Mouse (Mus musculus) kidney, embryonic 14.5 days (tissue): ENCODE results near the gene Cmss1. TPM values are rescaled to one million over a fixed set of nuclear protein-coding genes. Genes with fewer than 3 reads are reported as not detected.
A peak's percentile ranks its signal among the peaks of the same experiment; 100 is the strongest.

Source experiments
- ATAC-seq: fragments of 200-750 bp; cut with Nextera tagmentation; 2 replicates; pipeline ENCODE4 v1.8.0; 2017; ENCODE audit warnings: moderate number of reproducible peaks, mild to moderate bottlenecking, moderate TSS enrichment, moderate library complexity; ENCODE audit not compliant: low FRiP score, low TSS enrichment
- H3K27ac ChIP-seq: fragments of 300-500 bp; sonication (generic); 2 replicates; pipeline ENCODE4 v1.5.1; 2014; ENCODE audit warnings: low read depth, mild to moderate bottlenecking, low read length, moderate library complexity, mixed read lengths
- H3K27me3 ChIP-seq: fragments of 300-500 bp; sonication (generic); 2 replicates; pipeline ENCODE4 v1.6.1; 2014; ENCODE audit warnings: mild to moderate bottlenecking, low read length; ENCODE audit not compliant: control insufficient read depth, insufficient read depth
- H3K36me3 ChIP-seq: fragments of 300-500 bp; sonication (generic); 2 replicates; pipeline ENCODE4 v1.6.1; 2014; ENCODE audit warnings: low read length, mixed read lengths; ENCODE audit not compliant: control insufficient read depth, insufficient read depth
- H3K4me1 ChIP-seq: fragments of 300-500 bp; sonication (generic); 2 replicates; pipeline ENCODE4 v1.6.1; 2014; ENCODE audit warnings: low read length, mixed read lengths; ENCODE audit not compliant: control insufficient read depth, insufficient read depth
- H3K4me2 ChIP-seq: fragments of 300-500 bp; sonication (generic); replicated peaks from 2 replicates; pipeline ENCODE4 v1.6.1; 2014; ENCODE audit warnings: low read depth, mild to moderate bottlenecking, low read length
- H3K4me3 ChIP-seq: fragments of 300-500 bp; sonication (generic); 2 replicates; pipeline ENCODE4 v1.5.1; 2014; ENCODE audit warnings: mild to moderate bottlenecking, low read length
- H3K9ac ChIP-seq: fragments of 300-500 bp; sonication (generic); 2 replicates; pipeline ENCODE4 v1.6.1; 2014; ENCODE audit warnings: low read depth, mild to moderate bottlenecking, low read length, moderate library complexity
- H3K9me3 ChIP-seq: fragments of 300-500 bp; sonication (generic); 2 replicates; pipeline ENCODE4 v1.6.1; 2016; ENCODE audit warnings: low read length; ENCODE audit not compliant: control insufficient read depth
- WGBS: fragments of 180-500 bp; shearing (Covaris S2); extraction: QIAGEN DNeasy Blood & Tissue Kit; methylation state at CpG from one replicate; pipeline ENCODE4 v1.1.7; 2014; 5-methylcytosine and 5-hydroxymethylcytosine counted together
- polyA plus RNA-seq: library from polyadenylated mRNA; unstranded; fragments of >200 nt; fragmentation: Nextera tagmentation; extraction: Ambion mirVana; gene quantifications from 2 replicates; pipeline ENCODE4 v1.2.1, GENCODE M21; 2014

Cmss1 gene
- polyA plus RNA-seq, 1 experiment from 2014 or later, result 63.4 TPM

GRCm38 (mm10) chr16:57417017-57417416 lies 189.6 kb downstream of the Cmss1 start:
- Histone ChIP-seq H3K27me3 (no peaks in the 10 kb centered on the region), H3K4me2 (no peak overlapping the region), H3K27ac (no peak overlapping the region), H3K9me3 (no peaks in the 10 kb centered on the region; the same call in 1 of the 2 replicates), H3K9ac (no peak overlapping the region), H3K36me3 (no peaks in the 10 kb centered on the region), H3K4me1 (peaks cover 10% of the 10 kb centered on the region; the same call in 1 of the 2 replicates), H3K4me3 (no peak overlapping the region)
- 81% methylated on average over 9 of the region's 9 CpGs for WGBS
- ATAC-seq, result no peak

GRCm38 (mm10) chr16:57416049-57416448 lies 190.6 kb downstream of the Cmss1 start:
- Histone ChIP-seq H3K36me3 (no peaks in the 10 kb centered on the region), H3K4me3 (no peak overlapping the region), H3K4me1 (0 out of 2 replicates have a peak, but pooled peaks cover under 1% of the 10 kb centered on the region), H3K9me3 (no peaks in the 10 kb centered on the region; the same call in 1 of the 2 replicates), H3K27ac (no peak overlapping the region), H3K4me2 (no peak overlapping the region), H3K9ac (no peak overlapping the region), H3K27me3 (no peaks in the 10 kb centered on the region)
- ATAC-seq, result no peak
- WGBS, result 43% methylated on average over 2 of the region's 2 CpGs

GRCm38 (mm10) chr16:57412766-57413165 lies 193.9 kb downstream of the Cmss1 start:
- 41% methylated on average over 4 of the region's 4 CpGs for WGBS
- ATAC-seq, result no peak
- H3K4me1 ChIP-seq, result no peaks in the 10 kb centered on the region
- H3K27me3 ChIP-seq, result no peaks in the 10 kb centered on the region
- H3K4me2 ChIP-seq, result no peak overlapping the region
- H3K4me3 ChIP-seq, result no peak overlapping the region
- H3K9me3 ChIP-seq, result no peaks in the 10 kb centered on the region; the same call in 1 of the 2 replicates
- no peak overlapping the region for H3K27ac ChIP-seq
- no peaks in the 10 kb centered on the region for H3K36me3 ChIP-seq
- no peak overlapping the region for H3K9ac ChIP-seq

- 50% methylated on average over 5 of the region's 5 CpGs for WGBS
- Histone ChIP-seq H3K9me3 (no peaks in the 10 kb centered on the region), H3K27ac (no peak overlapping the region), H3K27me3 (no peaks in the 10 kb centered on the region), H3K4me2 (no peak overlapping the region), H3K9ac (no peak overlapping the region), H3K4me1 (0 out of 2 replicates have a peak, but pooled peaks cover 5% of the 10 kb centered on the region), H3K4me3 (no peak overlapping the region), H3K36me3 (no peaks in the 10 kb centered on the region)
- peak; percentile 60 for ATAC-seq
Observed at GRCm38 (mm10) chr16:57403825-57404224, 202.8 kb downstream of the Cmss1 start.

GRCm38 (mm10) chr16:57402910-57403309 lies 203.8 kb downstream of the Cmss1 start:
- 73% methylated on average over 4 of the region's 4 CpGs for WGBS
- no peak overlapping the region for H3K4me2 ChIP-seq
- 0 out of 2 replicates have a peak, but pooled peaks cover 5% of the 10 kb centered on the region for H3K4me1 ChIP-seq
- no peak overlapping the region for H3K9ac ChIP-seq
- H3K4me3 ChIP-seq, result no peak overlapping the region
- no peaks in the 10 kb centered on the region for H3K9me3 ChIP-seq
- H3K27me3 ChIP-seq, result no peaks in the 10 kb centered on the region
- no peaks in the 10 kb centered on the region for H3K36me3 ChIP-seq
- no peak for ATAC-seq
- no peak overlapping the region for H3K27ac ChIP-seq

- no peak overlapping the region for H3K4me2 ChIP-seq
- H3K27ac ChIP-seq, result peak overlapping the region; percentile 39; the same call in 1 of the 2 replicates
- H3K9ac ChIP-seq, result no peak overlapping the region
- no peaks in the 10 kb centered on the region for H3K9me3 ChIP-seq
- no peaks in the 10 kb centered on the region for H3K27me3 ChIP-seq
- WGBS, result 46% methylated on average over 6 of the region's 6 CpGs
- no peak overlapping the region for H3K4me3 ChIP-seq
- 0 out of 2 replicates have a peak, but pooled peaks cover 5% of the 10 kb centered on the region for H3K4me1 ChIP-seq
- H3K36me3 ChIP-seq, result no peaks in the 10 kb centered on the region
- no peak for ATAC-seq
Observed at GRCm38 (mm10) chr16:57401702-57402101, 205.0 kb downstream of the Cmss1 start.

- H3K27ac ChIP-seq, result no peak overlapping the region
- H3K27me3 ChIP-seq, result no peaks in the 10 kb centered on the region
- H3K9ac ChIP-seq, result no peak overlapping the region
- H3K36me3 ChIP-seq, result no peaks in the 10 kb centered on the region
- H3K4me3 ChIP-seq, result no peak overlapping the region
- H3K4me1 ChIP-seq, result 0 out of 2 replicates have a peak, but pooled peaks cover 5% of the 10 kb centered on the region
- ATAC-seq, result no peak
- H3K9me3 ChIP-seq, result no peaks in the 10 kb centered on the region
- H3K4me2 ChIP-seq, result no peak overlapping the region
- WGBS, result 87% methylated on average over 10 of the region's 10 CpGs
Observed at GRCm38 (mm10) chr16:57399566-57399965, 207.1 kb downstream of the Cmss1 start.

GRCm38 (mm10) chr16:57398387-57399214 lies 208.1 kb downstream of the Cmss1 start:
- Histone ChIP-seq H3K4me1 (0 out of 2 replicates have a peak, but pooled peaks cover 5% of the 10 kb centered on the region), H3K4me3 (no peak overlapping the region), H3K9ac (no peak overlapping the region), H3K36me3 (no peaks in the 10 kb centered on the region), H3K9me3 (no peaks in the 10 kb centered on the region), H3K4me2 (no peak overlapping the region), H3K27me3 (no peaks in the 10 kb centered on the region), H3K27ac (peak overlapping the region; percentile 26; the same call in 1 of the 2 replicates)
- 58% methylated on average over 18 of the region's 18 CpGs for WGBS
- ATAC-seq, result peak; percentile 56; the same call in 1 of the 2 replicates

- no peak overlapping the region for H3K4me2 ChIP-seq
- no peak overlapping the region for H3K4me3 ChIP-seq
- H3K27me3 ChIP-seq, result no peaks in the 10 kb centered on the region
- no peak for ATAC-seq
- peaks cover 3% of the 10 kb centered on the region; the same call in 1 of the 2 replicates for H3K4me1 ChIP-seq
- 0 out of 2 replicates have a peak overlapping the region, but pooled peaks have one; percentile 26 for H3K27ac ChIP-seq
- WGBS, result 82% methylated on average over 6 of the region's 6 CpGs
- no peak overlapping the region for H3K9ac ChIP-seq
- no peaks in the 10 kb centered on the region for H3K9me3 ChIP-seq
- H3K36me3 ChIP-seq, result no peaks in the 10 kb centered on the region
Observed at GRCm38 (mm10) chr16:57397845-57398244, 208.8 kb downstream of the Cmss1 start.
